Mouse (Mus musculus): Measurements from ENCODE around the gene Gpr135.

GRCm38 (mm10) chr12:72039501-72039900 is 31.4 kb downstream of the Gpr135 start:
- TF ChIP-seq SIN3A (IDR thresholded peaks at IDR 0.05; ENCODE audit: low read length), result no peak
- no peak for TF ChIP-seq USF1 (IDR thresholded peaks at IDR 0.05; ENCODE audit: low read depth, low read length)
- no peak for TF ChIP-seq EP300 (IDR thresholded peaks at IDR 0.05; ENCODE audit: low read length)
- TF ChIP-seq CHD1 (IDR thresholded peaks at IDR 0.05; ENCODE audit: low read depth, low read length), result no peak
- no peak for TF ChIP-seq MXI1 (IDR thresholded peaks at IDR 0.05; ENCODE audit: low read depth, low read length)
- TF ChIP-seq TCF12 (IDR thresholded peaks at IDR 0.05; ENCODE audit: low read depth, low read length), result no peak
- TF ChIP-seq BHLHE40 (IDR thresholded peaks at IDR 0.05; ENCODE audit: low read depth, low read length), result no peak
- no peak for TF ChIP-seq POLR2A (IDR thresholded peaks at IDR 0.05; ENCODE audit: low read depth, low read length)
- no peak for TF ChIP-seq CTCF (conservative IDR thresholded peaks at IDR 0.05 in 1 of 2, IDR thresholded peaks at IDR 0.05 in 1 of 2; ENCODE audit: low read depth in 2 of 2, low read length in 2 of 2)

Data from CH12.LX (cell line).